Mouse (Mus musculus) mouse embryonic stem cell (cell line): ENCODE results near the gene Col19a1.

Experiments
- in situ Hi-C, 2 experiments: fragments of 300-500 bp; cut with MboI; formaldehyde crosslinking; loops; 1 replicate in 1 of 2; 3 replicates in 1 of 2; pipeline ENCODE4 v1.14.3; 2019 to 2020; ENCODE audit warnings: low sequenced_read_pairs in 2 of 2, low pct_unique_long_range_greater_than_20kb in 1 of 2, mixed read lengths in 1 of 2; ENCODE audit not compliant: unreplicated experiment in 1 of 2

Col19a1 gene

DNA sequence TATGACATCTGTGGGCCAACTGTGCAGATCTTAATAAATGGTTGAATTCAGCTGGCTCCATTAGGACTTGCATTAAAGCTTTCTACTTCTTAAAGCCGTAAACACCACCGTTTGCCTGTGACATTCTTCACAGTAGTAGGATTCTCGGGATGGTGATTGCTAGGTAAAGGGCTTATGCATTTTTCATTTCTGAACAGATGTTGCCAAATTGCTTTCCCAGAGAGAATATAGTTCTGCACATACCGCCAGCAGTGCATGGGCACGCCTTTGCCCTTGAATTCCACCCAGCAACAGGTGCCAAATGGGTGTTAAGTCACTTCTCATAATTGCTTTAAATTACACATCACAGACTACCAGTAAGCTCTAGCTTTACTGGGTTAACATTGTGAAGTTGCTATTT, 103.1 kb downstream of the Col19a1 start:
- in situ Hi-C loops = no loop called here

GRCm38 (mm10) chr1:24471096-24471710, 116.1 kb downstream of the Col19a1 start:
- in situ Hi-C loops = no loop called here

GRCm38 (mm10) chr1:24470633-24471032, 116.6 kb downstream of the Col19a1 start:
- in situ Hi-C loops = no loop called here

GRCm38 (mm10) chr1:24461305-24461887, 125.9 kb downstream of the Col19a1 start:
- in situ Hi-C loops = no loop called here

GRCm38 (mm10) chr1:24458015-24458414, 129.3 kb downstream of the Col19a1 start:
- in situ Hi-C loops = no loop called here

GRCm38 (mm10) chr1:24452572-24453269, 134.6 kb downstream of the Col19a1 start:
- in situ Hi-C loops = no loop called here

- in situ Hi-C loops = no loop called here
Observed at GRCm38 (mm10) chr1:24452159-24452558, 135.1 kb downstream of the Col19a1 start.

- in situ Hi-C loops = no loop called here
Observed at GRCm38 (mm10) chr1:24437425-24437824, 149.8 kb downstream of the Col19a1 start.

DNA sequence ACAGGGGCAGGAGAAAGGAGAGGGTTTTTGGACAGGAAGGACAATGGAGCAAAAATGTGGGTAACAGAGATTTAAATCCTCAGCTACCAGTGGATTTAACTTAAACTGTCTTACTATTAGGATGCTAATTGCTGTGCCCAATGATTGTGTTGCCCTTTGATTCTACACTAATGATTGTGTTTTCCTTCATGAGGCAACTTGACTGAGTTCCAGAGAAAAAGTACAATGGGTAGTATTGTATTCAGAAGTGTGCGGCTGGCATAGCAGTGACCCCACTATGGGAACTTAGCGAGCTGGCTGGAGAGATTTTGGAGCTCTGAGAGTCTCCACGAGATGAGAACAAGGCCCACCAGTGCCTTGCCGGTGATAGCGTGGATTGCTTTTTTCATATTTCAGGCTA, 159.0 kb downstream of the Col19a1 start:
- in situ Hi-C loops = no loop called here

DNA sequence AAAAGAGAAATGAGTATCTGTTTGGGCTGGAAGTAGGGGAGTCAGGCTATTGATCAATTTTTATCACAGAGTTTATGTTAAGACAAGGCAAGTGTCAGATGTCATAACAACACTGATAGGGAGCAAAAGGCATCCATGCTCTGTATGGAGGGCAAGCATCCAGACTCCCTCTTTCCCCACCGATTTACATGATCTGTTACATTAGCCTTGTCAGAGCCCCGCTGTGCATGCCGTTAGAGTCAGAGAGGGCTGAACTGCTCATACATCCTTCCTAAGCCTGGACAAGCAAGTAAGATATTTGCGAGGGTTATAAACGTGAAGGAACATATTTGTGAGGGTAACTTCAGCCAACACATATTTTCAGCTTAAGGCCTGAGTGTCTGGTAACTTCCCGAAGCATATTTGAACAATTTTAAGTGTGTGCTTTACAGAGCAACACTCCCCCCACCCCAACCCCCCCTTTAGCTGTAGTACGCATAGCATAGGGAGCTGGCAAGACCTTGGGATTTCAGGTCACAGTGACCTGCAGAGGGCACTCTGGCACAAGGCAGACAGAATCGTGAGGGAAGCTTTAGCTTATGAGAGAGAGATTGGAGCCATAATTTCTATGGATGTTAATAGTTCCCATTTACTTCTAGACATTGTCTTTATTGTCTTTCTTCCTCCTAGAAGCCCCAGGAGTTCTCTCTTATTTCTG, 209.0 kb downstream of the Col19a1 start:
- in situ Hi-C loops = no loop called here

DNA sequence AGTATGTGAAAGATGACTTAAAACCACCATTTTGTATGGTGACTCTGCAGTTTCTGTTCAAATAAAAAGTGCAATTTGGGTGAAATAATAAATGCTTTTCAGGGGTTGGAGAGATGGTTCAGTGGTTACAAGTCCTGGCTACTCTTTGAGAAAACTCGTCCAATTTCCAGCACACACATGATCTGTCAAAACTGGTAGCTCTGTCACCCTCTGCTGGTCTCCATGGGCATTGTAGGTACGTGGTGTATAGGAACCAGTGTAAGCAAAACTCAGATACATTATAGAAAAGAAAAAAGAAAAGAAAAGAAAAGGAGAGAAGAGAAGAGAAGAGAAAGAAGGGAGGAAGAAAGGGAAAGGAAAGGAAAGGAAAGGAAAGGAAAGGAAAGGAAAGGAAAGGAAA, 212.4 kb downstream of the Col19a1 start:
- in situ Hi-C loops = no loop called here

GRCm38 (mm10) chr1:24373671-24374070, 213.6 kb downstream of the Col19a1 start:
- in situ Hi-C loops = no loop called here

DNA sequence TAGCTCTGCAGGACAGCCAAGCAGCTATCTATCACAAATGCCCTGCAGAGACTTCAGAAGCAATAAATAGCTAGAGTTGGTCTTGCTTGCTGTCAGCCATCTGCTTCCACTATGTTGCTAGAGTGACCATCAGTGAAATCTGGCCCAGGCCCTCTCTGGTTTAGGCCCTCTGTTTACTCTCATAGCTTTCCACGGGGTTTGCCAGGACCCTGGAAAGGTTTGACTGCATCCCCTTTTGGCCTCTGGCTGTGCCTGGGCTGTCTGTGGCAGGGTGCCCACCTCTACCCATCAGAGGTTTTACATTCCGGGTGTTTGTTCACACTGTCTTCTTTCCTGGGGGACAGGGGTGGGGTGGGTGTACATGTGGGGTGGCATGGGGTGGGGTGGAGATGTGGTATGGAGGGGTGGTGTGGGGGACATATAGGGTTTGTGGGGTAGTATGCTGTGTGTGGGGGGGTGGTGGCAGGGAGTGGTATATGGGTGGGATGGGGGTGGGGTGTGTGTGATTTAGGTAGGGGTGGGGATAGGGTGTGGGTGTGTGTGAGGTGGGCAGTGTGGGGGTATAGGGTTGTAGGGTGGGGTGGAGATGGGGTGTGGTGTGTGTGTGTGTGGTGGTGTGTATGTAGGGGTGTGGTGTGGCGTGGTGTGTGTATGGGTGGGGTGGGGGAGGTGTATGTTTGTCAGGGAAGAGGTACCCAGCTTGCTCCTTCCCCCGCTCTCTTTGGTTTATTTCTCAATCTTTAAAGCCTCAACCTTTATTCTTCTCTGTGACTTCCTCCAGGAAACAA, 214.6 kb downstream of the Col19a1 start:
- in situ Hi-C loops = no loop called here

GRCm38 (mm10) chr1:24367570-24368517, 219.4 kb downstream of the Col19a1 start:
- in situ Hi-C loops = no loop called here

DNA sequence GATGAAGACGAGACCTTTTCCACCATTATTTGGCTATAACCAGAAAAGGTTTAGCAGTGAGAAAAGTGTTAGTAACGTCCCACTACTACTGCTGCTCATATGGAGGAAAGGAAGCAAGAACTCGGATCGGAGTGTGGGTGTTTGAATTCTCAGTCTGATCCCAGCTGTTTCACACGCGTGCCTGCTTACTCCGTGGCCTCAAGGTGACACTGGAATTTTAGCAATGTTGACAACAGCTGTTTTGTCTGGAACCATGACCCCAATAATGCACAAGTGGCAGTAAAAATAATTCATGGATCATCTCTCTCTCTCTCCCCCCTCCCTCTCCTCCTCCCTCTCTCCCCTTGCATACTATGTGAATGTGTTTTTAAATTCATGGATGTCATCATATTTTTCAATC, 222.5 kb downstream of the Col19a1 start:
- in situ Hi-C loops = no loop called here

DNA sequence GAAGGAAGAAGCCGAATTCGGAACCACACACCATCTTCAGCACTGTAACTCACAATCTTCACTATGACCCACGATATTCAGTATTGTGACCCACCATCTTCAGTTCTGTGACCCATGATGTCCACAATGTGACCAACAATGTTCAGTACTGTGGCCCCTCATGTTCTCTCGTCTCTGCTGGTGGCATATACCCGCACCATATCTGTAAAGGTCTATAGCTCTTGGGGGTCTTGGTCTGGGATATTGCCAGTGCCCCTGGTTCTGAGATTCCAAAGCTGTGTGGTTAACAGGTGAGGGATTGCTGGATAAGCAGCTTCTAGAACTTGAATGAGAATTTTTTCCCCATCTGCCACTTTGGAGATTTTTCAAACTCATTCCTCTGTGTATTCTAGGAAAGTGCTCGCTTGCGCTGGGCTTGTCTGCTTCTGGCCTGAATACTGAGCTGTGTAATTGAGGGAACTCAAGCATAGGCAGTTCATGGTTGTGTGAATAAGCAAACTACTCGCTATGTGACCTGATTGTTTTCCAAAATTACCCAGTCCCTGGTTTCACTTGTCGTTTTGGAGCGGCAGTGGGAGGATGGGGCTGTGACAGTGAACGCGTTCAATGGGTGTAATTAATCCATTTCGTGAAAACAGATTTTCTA, 225.2 kb downstream of the Col19a1 start:
- in situ Hi-C loops = no loop called here

GRCm38 (mm10) chr1:24349462-24350217, 237.6 kb downstream of the Col19a1 start:
- in situ Hi-C loops = no loop called here
